Mouse (Mus musculus): ENCODE measurements around the gene Camkk2. TPM values are rescaled to one million over a fixed set of nuclear protein-coding genes. Genes with fewer than 3 reads are reported as not detected.

Gene Camkk2
- polyA plus RNA-seq, 1 experiment from 2014 or later, result 70.7 TPM

DNA sequence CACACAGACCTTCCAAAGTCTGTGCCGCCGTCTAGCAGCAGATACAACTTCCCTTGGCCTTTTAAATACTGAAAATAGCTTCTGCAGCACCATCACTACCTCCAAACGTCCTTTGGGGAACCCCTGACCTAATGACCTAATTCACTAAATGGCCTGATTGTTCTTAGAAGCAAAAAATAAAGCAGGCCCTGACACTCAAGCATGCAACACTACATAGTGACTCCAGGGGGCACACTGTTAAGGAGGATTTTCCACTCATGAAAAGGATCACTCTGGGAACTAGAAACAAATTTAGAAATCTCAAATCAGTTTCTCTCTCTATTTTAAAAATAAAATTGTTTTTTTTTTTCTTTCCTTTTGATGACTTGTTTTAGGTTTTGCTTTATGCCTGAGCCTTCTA lies 26.3 kb upstream of the Camkk2 start:
- Histone ChIP-seq H3K27me3 (replicated peaks; ENCODE audit: control insufficient read depth, insufficient read depth, low read length) (no peaks in the 10 kb centered on the region), H3K4me1 (replicated peaks; ENCODE audit: control insufficient read depth, insufficient read depth, low read length) (no peaks in the 10 kb centered on the region), H3K27ac (ENCODE audit: low read length) (no peak overlapping the region), H3K4me3 (replicated peaks; ENCODE audit: low read length) (no peak overlapping the region), H3K9me3 (ENCODE audit: control insufficient read depth, low read length) (no peaks in the 10 kb centered on the region), H3K36me3 (ENCODE audit: control insufficient read depth, insufficient read depth) (peaks cover 51% of the 10 kb centered on the region), H3K4me2 (ENCODE audit: low read length) (no peak overlapping the region), H3K9ac (replicated peaks; ENCODE audit: low read depth, low read length) (no peak overlapping the region)
- ATAC-seq, result no peak
- 56% methylated on average over 3 of the region's 3 CpGs for WGBS

DNA sequence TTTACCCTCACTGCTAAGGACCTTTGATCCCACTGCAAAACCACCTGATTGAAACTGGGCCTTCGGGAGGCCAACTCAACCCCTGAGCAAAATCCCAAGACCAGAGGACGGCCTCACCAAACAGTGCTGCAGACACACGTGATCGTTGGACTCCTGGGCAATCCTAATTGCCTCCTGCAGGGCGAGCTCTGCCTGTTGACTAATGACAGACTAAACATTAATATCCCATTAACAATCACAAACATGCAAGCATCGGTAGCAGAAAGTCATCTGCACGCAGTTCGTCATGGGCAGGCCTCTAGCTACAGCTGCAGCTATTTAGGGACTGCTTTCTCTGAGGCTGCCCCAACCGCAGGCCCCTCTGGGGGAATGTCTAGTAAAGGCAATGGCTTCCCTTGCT lies 23.5 kb upstream of the Camkk2 start:
- Histone ChIP-seq H3K27ac (ENCODE audit: low read length) (no peak overlapping the region), H3K4me2 (ENCODE audit: low read length) (no peak overlapping the region), H3K36me3 (ENCODE audit: control insufficient read depth, insufficient read depth) (peaks cover 59% of the 10 kb centered on the region), H3K4me3 (replicated peaks; ENCODE audit: low read length) (no peak overlapping the region), H3K4me1 (replicated peaks; ENCODE audit: control insufficient read depth, insufficient read depth, low read length) (peaks cover 22% of the 10 kb centered on the region), H3K9me3 (ENCODE audit: control insufficient read depth, low read length) (no peaks in the 10 kb centered on the region), H3K27me3 (replicated peaks; ENCODE audit: control insufficient read depth, insufficient read depth, low read length) (no peaks in the 10 kb centered on the region), H3K9ac (replicated peaks; ENCODE audit: low read depth, low read length) (no peak overlapping the region)
- ATAC-seq, result no peak
- 78% methylated on average over 9 of the region's 9 CpGs for WGBS

DNA sequence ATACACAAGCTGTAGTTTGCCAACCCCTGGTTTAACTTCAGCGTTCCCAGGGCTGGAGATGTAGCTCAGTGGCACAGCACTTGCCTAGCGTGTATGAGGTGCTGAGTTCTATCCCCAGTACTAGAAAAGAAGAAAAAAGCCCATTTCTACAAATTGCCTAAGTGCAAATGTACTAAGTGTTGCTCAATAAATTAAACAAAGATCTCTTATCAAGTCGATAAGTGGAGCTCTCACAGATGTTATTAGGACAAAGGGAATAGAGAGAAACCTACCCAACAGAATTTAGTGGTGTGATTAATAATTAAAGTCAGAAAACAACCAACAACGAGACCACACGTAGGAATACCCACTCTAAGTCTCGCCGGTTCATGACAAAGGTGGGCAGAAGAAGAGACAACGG lies 22.5 kb upstream of the Camkk2 start:
- H3K9me3 ChIP-seq (ENCODE audit: control insufficient read depth, low read length), result no peaks in the 10 kb centered on the region
- no peak overlapping the region for H3K4me2 ChIP-seq (ENCODE audit: low read length)
- H3K4me1 ChIP-seq (replicated peaks; ENCODE audit: control insufficient read depth, insufficient read depth, low read length), result peaks cover 22% of the 10 kb centered on the region
- no peak overlapping the region for H3K9ac ChIP-seq (replicated peaks; ENCODE audit: low read depth, low read length)
- peaks cover 57% of the 10 kb centered on the region for H3K36me3 ChIP-seq (ENCODE audit: control insufficient read depth, insufficient read depth)
- 96% methylated on average over 8 of the region's 8 CpGs for WGBS
- ATAC-seq, result no peak
- no peak overlapping the region for H3K27ac ChIP-seq (ENCODE audit: low read length)
- H3K27me3 ChIP-seq (replicated peaks; ENCODE audit: control insufficient read depth, insufficient read depth, low read length), result no peaks in the 10 kb centered on the region
- no peak overlapping the region for H3K4me3 ChIP-seq (replicated peaks; ENCODE audit: low read length)

DNA sequence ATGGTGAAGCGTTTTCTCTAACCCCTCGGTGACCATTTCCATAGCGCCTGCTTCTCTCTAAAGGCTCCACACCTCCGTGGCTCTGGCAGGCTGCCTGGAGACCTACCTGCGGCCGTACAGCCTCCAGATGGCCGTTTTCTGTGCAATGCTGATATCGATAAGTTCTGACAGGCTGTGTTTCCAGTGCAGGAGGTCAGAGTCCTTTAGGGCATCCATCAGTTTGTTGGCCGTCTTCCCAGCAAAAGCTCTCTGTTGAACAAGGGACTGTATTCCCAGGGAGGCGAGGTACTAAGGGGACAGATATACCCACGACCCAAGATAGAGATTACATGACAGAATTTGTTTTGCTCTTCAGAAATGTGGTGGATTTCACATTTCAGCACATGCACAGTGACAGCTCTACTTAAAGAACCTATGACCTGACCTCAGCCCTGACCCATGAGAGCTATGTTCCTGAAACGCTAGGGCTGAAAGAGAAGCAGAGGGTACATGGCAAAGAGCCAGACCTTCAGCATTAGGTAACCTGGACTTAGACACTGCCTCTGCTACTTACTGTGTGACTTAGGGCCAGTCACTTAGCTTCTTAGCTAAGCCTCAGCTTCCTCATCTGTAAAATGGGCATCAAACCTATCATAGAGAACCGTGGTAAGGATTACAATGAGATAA lies 21.3 kb upstream of the Camkk2 start:
- no peaks in the 10 kb centered on the region for H3K27me3 ChIP-seq (replicated peaks; ENCODE audit: control insufficient read depth, insufficient read depth, low read length)
- no peak overlapping the region for H3K9ac ChIP-seq (replicated peaks; ENCODE audit: low read depth, low read length)
- H3K9me3 ChIP-seq (ENCODE audit: control insufficient read depth, low read length), result no peaks in the 10 kb centered on the region
- ATAC-seq, result no peak
- H3K4me1 ChIP-seq (replicated peaks; ENCODE audit: control insufficient read depth, insufficient read depth, low read length), result peaks cover 22% of the 10 kb centered on the region
- no peak overlapping the region for H3K4me2 ChIP-seq (ENCODE audit: low read length)
- 67% methylated on average over 13 of the region's 13 CpGs for WGBS
- H3K4me3 ChIP-seq (replicated peaks; ENCODE audit: low read length), result no peak overlapping the region
- H3K36me3 ChIP-seq (ENCODE audit: control insufficient read depth, insufficient read depth), result peaks cover 47% of the 10 kb centered on the region
- no peak overlapping the region for H3K27ac ChIP-seq (ENCODE audit: low read length)

DNA sequence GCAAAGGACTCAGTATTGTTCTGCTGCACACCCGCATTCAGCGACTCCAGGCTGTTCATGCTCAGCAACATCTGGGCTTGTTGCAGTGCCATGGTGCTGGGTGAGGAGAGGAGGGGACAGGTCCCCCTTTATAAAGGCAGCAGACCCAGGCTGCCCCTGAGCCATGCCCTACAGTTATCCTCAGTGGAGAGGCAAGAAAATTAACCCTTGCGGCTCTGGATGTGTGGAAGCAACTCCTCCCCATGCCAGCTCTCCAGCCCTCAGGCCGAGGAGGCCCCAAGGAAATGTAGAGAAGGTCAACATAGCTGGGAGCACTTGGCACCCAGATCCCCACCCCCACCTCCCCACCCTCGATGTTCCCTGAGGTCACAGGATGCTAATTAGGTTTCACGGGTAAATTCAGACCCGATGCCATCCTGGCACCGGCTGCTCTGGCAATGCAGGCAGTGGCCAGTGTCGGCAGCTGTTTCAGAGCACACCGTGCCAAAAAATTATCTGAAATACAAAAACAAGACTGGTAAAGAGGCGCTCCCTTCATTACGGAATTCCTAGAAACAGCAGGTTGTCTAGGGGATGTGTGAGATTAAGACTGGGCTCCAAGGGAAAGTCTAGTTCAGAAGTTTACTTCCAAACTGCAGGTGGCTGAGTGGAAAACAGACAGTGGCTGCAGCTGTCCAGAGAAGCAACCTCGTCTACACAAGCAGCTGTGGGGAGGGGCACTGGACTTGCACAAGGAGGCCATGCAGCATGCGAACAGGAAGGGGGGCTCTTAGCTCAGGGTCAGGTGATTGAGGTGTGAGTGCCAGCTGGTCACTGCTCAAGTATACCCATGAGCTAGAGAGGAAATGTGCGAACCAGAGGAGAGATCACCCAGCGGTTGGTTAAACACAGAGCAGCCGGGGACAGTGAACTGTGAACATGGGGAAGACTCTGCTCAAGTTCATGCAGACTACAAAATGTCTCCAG lies 20.5 kb upstream of the Camkk2 start:
- no peaks in the 10 kb centered on the region for H3K27me3 ChIP-seq (replicated peaks; ENCODE audit: control insufficient read depth, insufficient read depth, low read length)
- 51% methylated on average over 17 of the region's 17 CpGs for WGBS
- peaks cover 22% of the 10 kb centered on the region for H3K4me1 ChIP-seq (replicated peaks; ENCODE audit: control insufficient read depth, insufficient read depth, low read length)
- no peak overlapping the region for H3K9ac ChIP-seq (replicated peaks; ENCODE audit: low read depth, low read length)
- H3K4me3 ChIP-seq (replicated peaks; ENCODE audit: low read length), result no peak overlapping the region
- H3K4me2 ChIP-seq (ENCODE audit: low read length), result no peak overlapping the region
- peak overlapping the region; percentile 78 for H3K27ac ChIP-seq (ENCODE audit: low read length)
- ATAC-seq, result peak; percentile 34; the same call in 1 of the 2 replicates
- H3K36me3 ChIP-seq (ENCODE audit: control insufficient read depth, insufficient read depth), result peaks cover 44% of the 10 kb centered on the region
- H3K9me3 ChIP-seq (ENCODE audit: control insufficient read depth, low read length), result no peaks in the 10 kb centered on the region

DNA sequence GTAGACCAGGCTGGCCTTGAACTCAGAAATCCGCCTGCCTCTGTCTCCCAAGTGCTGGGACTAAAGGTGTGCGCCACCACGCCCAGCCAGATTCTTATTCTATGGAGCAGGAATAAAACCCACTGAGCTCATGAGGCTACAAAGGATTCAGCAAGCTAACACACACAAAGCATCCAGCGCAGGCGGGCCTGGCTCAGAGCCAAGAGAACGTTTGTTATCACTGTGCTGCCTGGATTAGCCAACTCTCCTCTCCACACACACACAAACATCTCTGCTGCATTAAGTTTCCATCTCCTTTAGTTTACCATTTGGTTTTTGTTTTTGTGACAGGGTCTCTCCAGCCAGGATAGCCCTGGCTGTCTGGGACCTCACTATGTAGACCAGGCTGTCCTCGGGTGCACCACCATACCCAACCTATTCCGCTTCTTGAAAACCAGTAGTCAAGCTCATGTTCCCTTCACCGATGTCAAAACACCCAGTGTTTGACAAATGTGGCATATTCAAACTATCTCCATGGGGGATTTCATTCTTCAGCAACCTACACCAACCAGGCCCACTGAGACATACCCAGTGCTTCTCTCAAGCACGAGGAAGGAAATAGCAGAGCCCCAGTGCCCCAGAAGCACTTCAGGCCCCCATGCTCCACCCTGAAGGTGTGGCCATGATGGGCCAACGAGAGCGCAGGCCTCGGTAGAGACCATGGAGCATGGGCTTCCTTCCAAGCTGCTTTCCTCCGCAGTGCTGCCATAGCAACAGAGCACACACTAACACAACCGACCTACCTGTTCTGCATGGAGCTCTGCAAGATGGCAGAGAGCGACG lies 19.6 kb upstream of the Camkk2 start:
- H3K4me3 ChIP-seq (replicated peaks; ENCODE audit: low read length), result no peak overlapping the region
- H3K4me2 ChIP-seq (ENCODE audit: low read length), result no peak overlapping the region
- 0 out of 2 replicates have a peak overlapping the region, but pooled peaks have one; percentile 13 for H3K9ac ChIP-seq (replicated peaks; ENCODE audit: low read depth, low read length)
- peak; percentile 78 for ATAC-seq
- H3K36me3 ChIP-seq (ENCODE audit: control insufficient read depth, insufficient read depth), result peaks cover 47% of the 10 kb centered on the region
- H3K27me3 ChIP-seq (replicated peaks; ENCODE audit: control insufficient read depth, insufficient read depth, low read length), result no peaks in the 10 kb centered on the region
- WGBS, result 37% methylated on average over 17 of the region's 17 CpGs
- peaks cover 22% of the 10 kb centered on the region for H3K4me1 ChIP-seq (replicated peaks; ENCODE audit: control insufficient read depth, insufficient read depth, low read length)
- H3K9me3 ChIP-seq (ENCODE audit: control insufficient read depth, low read length), result no peaks in the 10 kb centered on the region
- H3K27ac ChIP-seq (ENCODE audit: low read length), result peak overlapping the region; percentile 78

DNA sequence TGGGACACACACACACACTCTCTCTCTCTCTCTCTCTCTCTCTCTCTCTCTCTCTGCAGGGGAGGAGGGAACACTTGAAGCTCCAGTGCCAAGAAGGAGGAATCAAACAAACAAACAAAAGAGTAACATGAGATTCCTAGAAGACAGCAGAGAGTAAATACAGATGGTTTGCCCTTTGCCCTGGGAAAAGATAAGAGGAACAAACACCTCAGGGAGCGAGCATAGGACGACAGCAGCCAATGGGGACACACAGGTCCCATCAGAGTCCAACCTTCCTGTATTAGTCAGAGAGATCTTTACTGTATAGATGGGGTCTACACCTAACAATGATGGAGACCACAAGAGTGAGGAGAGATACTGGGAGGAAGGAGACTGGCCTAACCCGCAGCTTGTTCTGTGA lies 18.7 kb upstream of the Camkk2 start:
- ATAC-seq, result no peak
- Histone ChIP-seq H3K4me2 (ENCODE audit: low read length) (no peak overlapping the region), H3K9me3 (ENCODE audit: control insufficient read depth, low read length) (no peaks in the 10 kb centered on the region), H3K36me3 (ENCODE audit: control insufficient read depth, insufficient read depth) (peaks cover 48% of the 10 kb centered on the region), H3K27ac (ENCODE audit: low read length) (peak overlapping the region; percentile 78), H3K9ac (replicated peaks; ENCODE audit: low read depth, low read length) (no peak overlapping the region), H3K4me3 (replicated peaks; ENCODE audit: low read length) (no peak overlapping the region), H3K27me3 (replicated peaks; ENCODE audit: control insufficient read depth, insufficient read depth, low read length) (no peaks in the 10 kb centered on the region), H3K4me1 (replicated peaks; ENCODE audit: control insufficient read depth, insufficient read depth, low read length) (peaks cover 22% of the 10 kb centered on the region)
- 99% methylated on average over 3 of the region's 3 CpGs for WGBS

DNA sequence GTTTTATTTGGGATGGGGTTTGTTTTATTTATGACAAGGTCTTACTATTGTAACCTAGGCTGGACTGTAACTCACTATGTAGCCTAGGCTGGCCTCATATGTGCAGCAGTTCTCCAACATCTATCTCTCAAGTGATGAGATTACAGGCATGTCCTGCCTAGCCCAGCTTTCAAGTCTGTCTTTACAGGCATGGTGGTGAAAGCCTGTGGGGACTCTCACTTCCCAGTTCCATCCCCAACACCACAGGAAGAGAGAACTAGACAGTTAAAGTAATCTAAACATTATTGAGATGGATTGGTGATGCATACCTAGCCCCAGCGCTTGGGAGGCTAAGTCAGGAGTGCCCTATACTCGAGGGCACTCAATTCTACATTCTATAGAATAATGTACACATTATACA lies 9.5 kb upstream of the Camkk2 start:
- no peak for ATAC-seq
- Histone ChIP-seq H3K36me3 (ENCODE audit: control insufficient read depth, insufficient read depth) (peaks cover 21% of the 10 kb centered on the region), H3K27ac (ENCODE audit: low read length) (no peak overlapping the region), H3K9me3 (ENCODE audit: control insufficient read depth, low read length) (no peaks in the 10 kb centered on the region), H3K4me2 (ENCODE audit: low read length) (no peak overlapping the region), H3K4me1 (replicated peaks; ENCODE audit: control insufficient read depth, insufficient read depth, low read length) (peaks cover 7% of the 10 kb centered on the region; the same call in 1 of the 2 replicates), H3K9ac (replicated peaks; ENCODE audit: low read depth, low read length) (no peak overlapping the region), H3K4me3 (replicated peaks; ENCODE audit: low read length) (no peak overlapping the region), H3K27me3 (replicated peaks; ENCODE audit: control insufficient read depth, insufficient read depth, low read length) (no peaks in the 10 kb centered on the region)
- WGBS, result 97% methylated on average over 2 of the region's 2 CpGs
